Mouse (Mus musculus) naive thymus-derived CD4-positive, alpha-beta T cell, adult 2 months (primary cell): ENCODE results near the gene E330021D16Rik.
"Not testable (repeated sequence)": the region's sequence is repeated elsewhere in the genome, so short reads cannot be mapped to it uniquely, and the experiment has no call there.

Experiments
- DNase-seq: peaks from one replicate; pipeline ENCODE4 v3.0.0-alpha.2; 2011; ENCODE audit warnings: low read depth

E330021D16Rik gene

DNA sequence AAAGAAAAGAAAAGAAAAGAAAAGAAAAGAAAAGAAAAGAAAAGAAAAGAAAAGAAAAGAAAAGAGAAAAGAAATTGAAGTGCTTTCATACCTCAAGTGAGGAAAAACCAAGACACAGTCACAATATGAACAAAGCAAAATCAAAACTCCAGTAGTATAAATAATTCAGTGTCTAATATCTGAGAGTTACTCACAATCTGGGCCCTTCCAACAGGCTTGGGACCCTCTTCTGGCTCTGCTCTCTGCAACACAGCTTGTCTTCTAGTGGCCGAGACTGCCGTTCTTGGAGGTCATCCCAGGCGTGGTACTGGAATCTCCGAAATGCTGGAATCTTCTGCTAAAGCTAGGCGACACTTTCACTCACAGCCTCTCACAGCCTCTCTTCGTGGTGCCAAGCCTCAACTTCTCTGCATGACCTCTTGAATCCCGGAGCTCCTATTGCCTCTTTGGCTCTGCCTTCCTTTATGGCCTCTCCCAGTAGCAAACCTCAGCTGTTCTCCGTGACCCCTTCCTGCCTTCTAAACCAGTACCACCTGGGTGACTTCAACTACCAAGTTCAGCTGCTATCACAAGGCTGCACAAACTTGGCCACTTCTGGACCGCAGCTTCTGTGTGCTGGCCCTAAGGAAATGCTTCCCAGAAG lies at the start of gene E330021D16Rik:
Gene E330021D16Rik, minus strand, starts transcription at position 437 of the 643 bp plus-strand sequence.
- DNase-seq = peak; percentile 66

DNA sequence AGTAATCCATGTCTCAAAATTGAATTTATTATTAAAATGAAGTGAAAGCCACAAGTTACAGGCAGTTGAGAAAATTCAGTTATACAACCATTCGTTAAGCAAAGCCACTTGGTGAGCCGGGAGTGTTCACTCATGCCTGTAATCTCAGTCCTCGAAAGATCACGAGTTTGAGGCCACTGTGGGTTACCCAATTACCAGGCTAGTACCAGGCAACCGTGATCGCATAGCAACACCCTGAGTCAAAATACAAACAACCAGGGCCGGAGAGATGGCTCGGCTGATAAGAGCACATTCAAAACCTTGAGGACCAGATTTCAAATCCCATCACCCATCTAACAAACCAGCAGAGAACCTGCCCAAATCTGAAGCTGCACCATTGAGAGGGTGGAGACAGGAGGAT lies 49.7 kb upstream of the E330021D16Rik start:
- no peak for DNase-seq

- DNase-seq = peak; percentile 65
Observed at GRCm38 (mm10) chr6:136464121-136464621, 48.8 kb upstream of the E330021D16Rik start.

DNA sequence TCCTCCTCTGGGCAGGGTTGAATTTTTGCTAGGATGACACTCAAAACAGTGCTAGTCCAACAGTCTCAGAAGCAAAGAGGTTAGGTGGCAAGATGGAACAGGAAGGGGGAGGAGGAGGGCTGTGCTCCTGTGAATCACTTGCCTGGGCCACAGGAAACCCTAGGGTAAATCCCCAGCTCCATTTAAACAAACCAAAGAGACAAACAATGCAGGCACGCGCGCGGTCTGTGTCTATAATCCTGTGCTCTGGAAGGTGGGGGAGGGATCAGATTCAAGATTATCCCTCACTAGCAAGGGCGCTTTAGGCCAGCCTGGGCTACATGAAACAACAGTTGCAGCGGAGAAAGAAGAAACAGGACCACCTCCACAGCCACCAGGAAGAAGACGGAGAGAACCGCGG lies 48.1 kb upstream of the E330021D16Rik start:
- peak; percentile 81 for DNase-seq

- DNase-seq = no peak
Observed at GRCm38 (mm10) chr6:136459156-136459555, 43.8 kb upstream of the E330021D16Rik start.

GRCm38 (mm10) chr6:136456302-136456701 lies 40.9 kb upstream of the E330021D16Rik start:
- no peak for DNase-seq

GRCm38 (mm10) chr6:136455696-136456095 lies 40.3 kb upstream of the E330021D16Rik start:
- DNase-seq = no peak

DNA sequence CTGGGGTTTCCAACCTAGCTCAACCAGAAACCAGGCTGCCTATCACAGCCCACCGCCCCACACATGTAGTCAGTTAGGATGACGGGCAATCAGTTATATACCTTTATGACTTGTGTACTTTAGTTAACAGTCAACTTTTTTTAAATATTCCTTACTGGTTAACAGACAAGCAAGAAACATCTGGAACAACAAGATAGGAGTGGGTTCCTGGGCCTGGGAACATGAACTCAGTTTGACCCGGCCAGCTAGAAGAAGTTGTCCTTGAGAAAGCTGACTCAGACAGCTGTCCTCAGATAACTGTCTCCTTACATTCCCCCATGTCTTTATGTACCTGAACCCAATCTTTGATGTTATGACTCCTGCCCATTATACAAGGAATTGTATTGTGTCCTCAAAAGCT lies 37.3 kb upstream of the E330021D16Rik start:
- DNase-seq = no peak

- DNase-seq = no peak
Observed at GRCm38 (mm10) chr6:136450863-136451262, 35.5 kb upstream of the E330021D16Rik start.

DNA sequence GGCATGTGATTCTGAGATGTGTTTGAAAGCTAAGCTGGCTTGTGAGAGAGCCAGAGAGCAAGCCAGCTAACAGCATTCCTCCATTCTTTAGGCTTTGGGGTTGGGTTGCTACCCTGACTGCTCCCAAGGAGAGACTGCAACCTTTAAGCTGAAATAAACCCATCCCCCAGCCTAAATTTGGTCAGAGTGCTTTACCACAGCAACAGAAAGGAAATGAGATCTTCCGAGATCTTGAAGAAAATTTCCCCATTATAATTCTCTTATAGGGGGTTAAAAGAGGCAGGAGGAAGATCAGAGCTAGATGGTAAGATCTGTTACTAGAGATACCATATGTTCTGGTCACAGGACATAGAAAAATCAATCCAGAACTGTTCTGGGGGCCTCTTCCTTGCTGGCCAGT lies 34.6 kb upstream of the E330021D16Rik start:
- peak; percentile 71 for DNase-seq

DNA sequence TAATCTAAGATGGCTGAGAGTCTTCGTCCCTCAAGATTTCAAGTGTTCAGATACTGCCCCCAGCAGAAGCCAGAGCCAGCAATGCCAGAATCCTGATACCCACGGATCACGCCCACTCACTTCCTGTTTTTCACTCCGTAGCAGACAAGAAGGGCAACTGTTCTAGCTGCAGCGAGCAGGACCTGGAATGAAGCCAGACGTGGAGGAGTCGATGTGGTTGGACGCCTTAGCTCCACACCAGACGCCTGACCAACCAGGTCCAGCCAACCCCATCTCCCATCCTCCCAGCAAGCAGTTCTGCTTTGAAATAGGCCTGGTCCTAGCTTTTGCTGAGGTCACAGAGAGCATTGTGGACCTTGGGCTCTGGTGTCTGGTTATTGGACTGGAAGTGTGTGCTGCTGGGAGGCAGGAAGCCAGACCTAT lies 33.9 kb upstream of the E330021D16Rik start:
- DNase-seq = peak; percentile 78

- DNase-seq = not testable (repeated sequence)
Observed at GRCm38 (mm10) chr6:136439205-136439604, 23.8 kb upstream of the E330021D16Rik start.

GRCm38 (mm10) chr6:136436151-136436550 lies 20.8 kb upstream of the E330021D16Rik start:
- not testable (repeated sequence) for DNase-seq

DNA sequence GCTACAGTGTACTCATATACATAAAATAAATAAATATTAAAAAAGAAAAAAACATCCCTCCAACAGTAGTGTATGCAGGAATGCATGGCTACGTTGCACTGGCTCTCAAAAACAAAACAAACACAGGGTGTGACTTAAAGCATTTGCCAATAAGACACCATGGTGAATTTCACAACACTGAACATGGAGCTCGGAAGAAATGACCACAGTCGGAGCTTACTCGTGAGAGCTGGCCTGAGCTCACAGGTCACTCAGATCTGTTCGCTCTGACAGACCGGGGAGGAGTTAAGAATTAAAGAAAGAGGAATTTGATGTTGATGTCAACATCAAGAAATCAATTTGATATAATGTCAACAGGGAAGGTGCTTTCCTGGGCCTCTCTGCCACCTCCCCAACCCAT lies 18.2 kb upstream of the E330021D16Rik start:
- no peak for DNase-seq

DNA sequence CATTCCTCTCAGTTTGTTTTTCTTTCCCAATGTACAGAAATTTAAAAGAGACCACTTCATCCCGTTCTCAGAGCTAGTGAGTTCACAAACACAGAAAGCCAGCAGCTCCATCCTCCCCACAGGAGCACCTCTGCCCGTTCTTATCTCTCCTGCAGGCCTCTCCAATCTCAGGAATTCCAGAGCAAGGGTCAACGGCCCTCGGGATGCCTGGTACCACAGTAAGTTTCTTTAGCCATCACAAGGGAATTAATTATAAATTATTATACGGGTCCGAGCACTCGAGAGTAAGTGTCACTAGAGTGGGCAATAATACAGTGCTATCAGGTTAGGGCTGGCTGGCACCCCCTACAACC lies 16.5 kb upstream of the E330021D16Rik start:
- DNase-seq = no peak

DNA sequence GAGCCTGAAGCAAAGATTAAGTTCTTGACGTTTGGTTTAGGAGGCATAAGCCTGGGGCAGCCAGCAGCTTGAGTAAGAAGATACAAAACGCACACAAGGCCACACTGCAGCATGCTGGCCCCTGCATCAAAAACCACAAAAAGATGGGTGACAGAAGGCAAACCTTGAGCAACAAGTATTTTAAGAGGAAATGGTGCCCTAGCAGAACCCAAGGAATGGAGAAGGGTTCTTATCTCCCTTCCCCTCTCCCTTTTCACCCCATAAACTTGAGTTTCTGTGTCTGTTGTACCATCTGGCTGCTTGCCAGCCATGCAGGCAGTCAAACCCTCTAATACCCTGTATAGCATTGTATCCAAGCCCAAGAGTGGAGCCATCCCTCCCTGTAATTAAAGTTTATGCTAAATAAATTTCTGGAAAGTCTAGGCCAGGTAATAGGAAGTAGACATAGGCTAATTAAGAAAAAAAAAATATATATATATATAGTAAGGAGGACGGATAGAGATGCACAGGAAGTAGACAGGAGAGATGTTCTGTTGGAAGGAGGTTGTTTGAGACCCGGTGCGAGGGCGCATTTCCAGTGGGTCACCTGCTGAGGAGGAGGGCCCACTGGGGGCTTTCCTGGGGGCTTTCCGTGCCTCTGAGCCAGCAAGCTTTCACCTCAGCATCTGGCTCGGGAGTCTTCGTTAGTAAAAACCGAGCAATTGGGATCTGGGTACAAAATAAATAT lies 16.0 kb upstream of the E330021D16Rik start:
- peak; percentile 32 for DNase-seq

DNA sequence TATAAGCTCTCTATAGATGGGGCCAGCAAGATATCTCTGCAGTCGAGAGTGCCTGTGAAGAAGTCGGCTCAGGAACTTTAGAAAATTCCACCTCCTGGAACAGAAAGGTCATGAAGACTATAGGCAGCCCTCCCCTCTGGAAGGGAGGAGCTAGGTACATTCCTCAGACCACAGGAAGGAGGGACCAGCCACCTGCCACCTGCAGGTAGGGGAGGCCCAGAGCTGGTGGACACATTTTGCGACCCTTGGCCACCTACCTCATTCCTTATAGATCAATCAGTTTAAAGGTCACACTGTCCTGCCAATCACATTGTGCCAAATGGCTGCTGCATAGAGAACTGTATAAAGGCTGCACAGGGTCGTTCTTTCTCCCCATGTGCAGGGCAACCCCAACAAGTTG lies 14.1 kb upstream of the E330021D16Rik start:
- DNase-seq = no peak

DNA sequence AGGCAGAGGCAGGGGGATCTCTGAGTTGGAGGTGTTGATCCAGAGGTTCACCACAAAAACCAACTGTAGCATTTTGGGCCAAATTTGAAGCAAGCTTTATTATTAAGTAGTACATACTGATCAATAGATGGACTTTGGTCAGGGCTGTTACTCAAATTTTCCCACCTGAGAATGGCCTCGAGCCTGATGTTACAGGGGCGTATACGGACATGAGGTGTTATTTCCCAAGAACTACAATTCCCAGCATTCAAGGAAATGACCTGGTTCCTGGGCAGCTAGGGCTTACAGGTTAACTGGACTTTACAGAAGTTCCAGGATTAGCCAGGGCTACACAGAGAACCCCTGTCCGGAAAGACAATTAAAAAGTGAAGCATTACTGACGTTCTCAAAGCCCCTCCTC lies 13.0 kb upstream of the E330021D16Rik start:
- DNase-seq = no peak

DNA sequence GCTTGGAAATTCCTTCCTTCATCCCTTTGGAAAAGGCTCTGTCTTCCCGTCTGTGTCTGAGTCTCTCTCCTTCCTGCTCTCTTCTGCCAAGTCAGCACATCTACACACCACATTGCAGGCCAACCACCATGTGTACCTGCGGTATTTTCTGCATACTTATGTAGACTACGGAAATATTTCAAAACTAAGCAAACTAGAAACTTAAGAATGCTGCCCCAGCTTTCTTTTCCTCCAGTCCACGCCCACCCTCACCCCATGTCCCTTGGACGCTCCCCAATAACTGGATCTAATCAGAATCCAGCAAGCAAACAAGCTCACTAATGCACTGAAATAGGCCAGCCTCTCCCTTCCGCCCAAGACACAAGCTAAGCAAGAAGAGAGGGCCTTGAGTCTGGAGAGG lies 11.9 kb upstream of the E330021D16Rik start:
- no peak for DNase-seq

GRCm38 (mm10) chr6:136425956-136426355 lies 10.6 kb upstream of the E330021D16Rik start:
- DNase-seq = no peak

DNA sequence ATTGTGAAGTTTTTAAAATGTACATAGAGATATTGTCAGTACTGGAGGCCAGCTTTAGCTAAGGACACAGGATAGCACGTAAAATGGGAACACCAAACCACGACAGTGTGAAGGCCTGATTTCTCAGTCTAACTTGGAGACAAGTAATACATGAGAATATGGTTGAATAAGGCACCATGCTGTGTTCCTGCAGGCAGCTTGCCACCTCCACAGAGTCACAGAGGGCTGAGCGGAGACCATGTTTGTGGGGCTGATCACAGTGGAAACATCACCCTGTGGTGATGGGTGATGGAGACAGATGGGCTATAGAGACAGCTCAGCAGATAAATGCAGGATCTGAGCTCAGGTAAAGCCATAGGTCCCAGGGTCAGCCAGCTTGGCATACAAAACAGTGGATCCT lies 8.8 kb upstream of the E330021D16Rik start:
- no peak for DNase-seq

- no peak for DNase-seq
Observed at GRCm38 (mm10) chr6:136423201-136423600, 7.8 kb upstream of the E330021D16Rik start.

DNA sequence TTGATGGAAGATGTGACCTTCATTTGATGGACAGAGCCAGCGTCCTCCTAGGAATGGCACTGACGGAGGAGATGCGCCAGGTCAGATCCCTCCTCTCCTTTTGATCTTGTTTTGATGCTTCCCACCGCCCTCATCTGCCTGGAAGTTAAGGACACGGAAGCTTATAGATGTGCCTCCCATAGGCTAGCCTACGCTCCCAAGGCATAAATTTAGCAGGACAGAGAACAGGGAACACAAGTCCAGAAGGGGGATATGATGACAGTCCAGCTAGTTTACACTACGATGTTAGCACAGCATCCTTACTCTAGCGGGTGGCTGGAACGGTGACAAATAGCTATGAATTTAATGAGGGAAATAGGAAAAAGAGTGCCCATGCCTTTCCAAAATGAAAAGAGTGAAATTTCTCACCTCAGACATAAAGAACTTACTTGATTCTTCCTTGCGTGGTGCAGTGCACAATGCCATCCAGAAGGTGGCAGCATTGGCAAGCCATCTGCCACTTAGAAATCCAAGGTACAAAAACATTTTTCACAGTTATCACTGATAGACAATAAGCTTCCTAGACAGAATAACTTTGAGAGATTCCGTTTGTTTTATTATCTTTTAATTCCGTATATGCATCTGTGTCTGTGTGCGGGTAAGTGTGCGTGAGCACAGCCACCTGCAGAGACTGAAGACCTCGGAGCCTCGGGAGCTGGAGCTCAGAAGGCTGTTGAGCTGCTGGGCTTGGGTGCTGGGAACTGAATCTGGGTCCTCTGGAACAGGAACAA lies 6.9 kb upstream of the E330021D16Rik start:
- peak; percentile 90 for DNase-seq
